Mouse (Mus musculus): ENCODE data around the gene Abhd16a. TPM values are rescaled to one million over a fixed set of nuclear protein-coding genes. Genes with fewer than 3 reads are reported as not detected.
A peak's percentile ranks its signal among the peaks of the same experiment; 100 is the strongest.

Abhd16a gene
- total RNA-seq, 1 experiment from 2014 or later, result 33.2 TPM

DNA sequence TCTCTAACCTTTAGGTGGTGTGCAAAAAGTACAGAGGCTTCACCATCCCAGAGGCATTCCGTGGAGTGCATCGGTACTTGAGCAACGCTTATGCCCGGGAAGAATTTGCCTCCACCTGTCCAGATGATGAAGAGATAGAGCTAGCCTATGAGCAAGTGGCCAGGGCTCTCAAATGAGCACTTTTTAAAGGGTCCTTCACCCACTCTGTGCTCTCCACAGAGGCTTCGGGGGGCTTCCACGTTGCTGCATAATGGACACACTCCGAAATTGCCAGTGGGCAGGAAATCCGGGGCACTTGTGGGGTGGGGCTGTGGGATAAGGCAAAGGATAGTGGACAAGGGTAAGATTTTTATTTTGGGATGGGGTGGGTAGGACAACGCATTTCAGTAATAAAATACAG lies 30.7 kb upstream of the Abhd16a start:
- ATAC-seq (ENCODE audit: extremely low read depth, insufficient number of reproducible peaks, low FRiP score, poor library complexity, severe bottlenecking), result no peak

DNA sequence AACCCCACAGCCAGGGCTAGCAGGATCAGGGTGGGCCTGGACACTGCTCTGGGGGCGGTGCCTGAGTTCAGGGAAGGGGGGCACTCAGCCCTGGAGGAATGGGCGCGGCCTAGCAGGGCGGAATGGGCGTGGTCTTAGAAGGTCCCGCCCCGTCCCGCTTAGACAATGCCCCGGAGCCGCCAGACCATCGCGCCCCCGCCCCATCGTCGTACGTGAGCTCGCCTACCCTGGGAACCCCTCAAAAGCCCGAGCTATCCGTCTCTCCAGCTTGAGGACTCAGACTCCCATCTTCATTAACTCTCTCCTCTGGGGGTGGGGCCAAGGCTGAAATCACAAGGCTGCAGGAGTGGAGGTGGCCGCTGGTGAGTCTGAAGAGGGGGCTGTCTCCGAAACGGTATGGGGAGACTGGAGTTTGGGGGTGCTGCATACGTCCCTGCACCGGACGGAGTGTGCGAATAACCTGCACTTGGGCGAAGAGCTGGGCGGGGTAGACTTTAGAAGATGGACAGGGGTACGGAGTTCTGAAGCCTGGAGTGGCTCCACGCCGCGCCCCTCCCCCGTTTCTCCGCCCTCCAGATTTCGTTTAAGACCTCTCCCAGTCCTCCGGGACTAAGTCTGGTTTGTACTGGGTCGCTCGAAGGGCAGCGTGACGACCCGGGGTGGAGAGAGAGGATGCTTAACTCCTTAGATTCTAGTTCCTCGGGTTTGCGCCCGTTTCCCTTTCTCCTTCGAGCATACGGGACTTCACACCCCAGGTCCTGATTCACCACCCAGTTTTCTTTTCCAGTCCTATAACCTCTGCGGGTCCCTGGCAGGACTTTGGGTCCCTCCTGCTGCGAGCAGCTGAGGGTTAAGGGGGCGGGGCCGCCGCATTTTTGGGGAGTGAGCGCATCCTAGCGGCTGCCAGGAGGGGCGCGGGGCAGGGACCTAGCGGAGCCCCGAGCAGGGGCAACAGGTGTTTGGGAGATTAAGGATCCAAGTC lies 29.9 kb upstream of the Abhd16a start, which contains the start of gene Ddah2:
Gene Ddah2, plus strand, starts transcription at position 125 of the 982 bp plus-strand sequence.
- peak; percentile 80 for ATAC-seq (ENCODE audit: extremely low read depth, insufficient number of reproducible peaks, low FRiP score, poor library complexity, severe bottlenecking)

DNA sequence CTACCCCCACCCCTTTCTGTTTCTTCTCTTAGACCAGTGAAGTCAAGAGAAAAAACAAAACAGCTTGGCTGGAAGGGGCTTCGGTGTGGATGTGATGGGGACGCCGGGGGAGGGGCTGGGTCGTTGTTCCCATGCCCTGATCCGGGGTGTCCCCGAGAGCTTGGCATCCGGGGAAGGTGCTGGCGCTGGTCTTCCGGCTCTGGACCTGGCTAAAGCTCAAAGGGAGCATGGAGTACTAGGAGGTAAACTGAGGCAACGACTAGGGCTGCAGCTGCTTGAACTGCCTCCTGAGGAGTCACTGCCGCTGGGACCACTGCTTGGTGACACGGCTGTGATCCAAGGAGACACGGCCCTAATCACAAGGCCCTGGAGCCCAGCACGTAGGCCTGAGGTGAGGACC lies 29.0 kb upstream of the Abhd16a start:
- ATAC-seq (ENCODE audit: extremely low read depth, insufficient number of reproducible peaks, low FRiP score, poor library complexity, severe bottlenecking), result no peak

DNA sequence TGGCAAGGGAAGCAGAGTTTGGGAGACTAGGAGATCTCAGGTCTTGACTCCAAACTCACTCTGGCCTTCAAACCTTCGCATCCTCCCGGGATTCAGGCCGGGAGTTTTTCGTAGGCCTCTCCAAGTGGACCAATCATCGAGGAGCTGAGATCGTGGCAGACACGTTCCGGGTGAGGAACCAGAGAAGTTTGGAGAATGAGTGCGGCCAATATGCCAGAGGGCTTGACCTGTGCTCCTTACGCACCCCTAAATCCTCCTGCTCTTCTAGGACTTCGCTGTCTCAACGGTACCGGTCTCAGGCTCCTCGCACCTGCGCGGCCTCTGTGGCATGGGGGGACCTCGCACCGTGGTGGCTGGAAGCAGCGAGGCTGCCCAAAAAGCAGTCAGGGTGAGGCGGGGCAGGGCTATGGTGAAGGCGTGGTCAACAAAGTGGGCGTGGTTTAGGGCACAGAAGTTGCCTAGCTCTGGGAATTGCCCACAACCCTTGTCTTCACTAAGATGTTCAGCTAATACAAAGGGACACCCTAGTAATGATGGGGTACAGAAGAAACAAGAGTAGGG lies 28.2 kb upstream of the Abhd16a start:
- ATAC-seq (ENCODE audit: extremely low read depth, insufficient number of reproducible peaks, low FRiP score, poor library complexity, severe bottlenecking), result no peak

DNA sequence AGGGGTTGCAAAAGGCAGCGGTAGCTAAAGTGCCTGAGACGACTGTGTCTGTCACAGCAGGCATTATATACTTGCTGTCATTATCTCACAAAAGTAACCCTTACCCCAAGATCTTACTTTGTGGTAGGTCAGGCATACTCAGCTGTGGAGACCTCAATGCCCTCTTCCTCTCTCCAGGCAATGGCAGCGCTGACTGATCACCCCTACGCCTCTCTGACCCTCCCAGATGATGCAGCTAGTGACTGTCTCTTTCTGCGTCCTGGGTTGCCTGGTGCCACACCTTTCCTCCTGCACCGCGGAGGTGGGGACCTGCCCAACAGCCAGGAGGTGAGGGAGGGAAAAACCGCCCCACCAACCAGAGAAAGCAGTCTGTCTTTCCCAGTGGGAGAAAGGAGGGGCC lies 27.8 kb upstream of the Abhd16a start:
- no peak for ATAC-seq (ENCODE audit: extremely low read depth, insufficient number of reproducible peaks, low FRiP score, poor library complexity, severe bottlenecking)

DNA sequence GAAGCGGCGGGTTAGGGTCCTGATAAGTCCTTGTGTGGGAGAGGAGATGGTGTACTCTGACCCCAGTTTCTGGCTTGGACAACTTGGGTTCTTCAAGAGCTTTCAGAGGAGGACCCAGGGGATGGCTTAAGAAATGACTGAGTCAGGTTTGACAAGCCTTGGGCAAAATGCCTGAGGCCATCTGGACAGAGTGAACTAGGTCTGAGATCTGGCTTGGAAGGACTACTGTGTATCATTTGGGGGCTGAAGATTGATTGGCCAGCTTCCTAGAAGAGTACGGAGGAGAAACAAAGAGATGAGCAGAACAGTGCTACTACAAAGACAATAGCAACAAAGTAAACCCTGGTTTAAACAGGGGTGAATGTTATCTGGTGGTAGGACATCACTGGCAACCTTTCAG lies 25.6 kb upstream of the Abhd16a start:
- no peak for ATAC-seq (ENCODE audit: extremely low read depth, insufficient number of reproducible peaks, low FRiP score, poor library complexity, severe bottlenecking)

DNA sequence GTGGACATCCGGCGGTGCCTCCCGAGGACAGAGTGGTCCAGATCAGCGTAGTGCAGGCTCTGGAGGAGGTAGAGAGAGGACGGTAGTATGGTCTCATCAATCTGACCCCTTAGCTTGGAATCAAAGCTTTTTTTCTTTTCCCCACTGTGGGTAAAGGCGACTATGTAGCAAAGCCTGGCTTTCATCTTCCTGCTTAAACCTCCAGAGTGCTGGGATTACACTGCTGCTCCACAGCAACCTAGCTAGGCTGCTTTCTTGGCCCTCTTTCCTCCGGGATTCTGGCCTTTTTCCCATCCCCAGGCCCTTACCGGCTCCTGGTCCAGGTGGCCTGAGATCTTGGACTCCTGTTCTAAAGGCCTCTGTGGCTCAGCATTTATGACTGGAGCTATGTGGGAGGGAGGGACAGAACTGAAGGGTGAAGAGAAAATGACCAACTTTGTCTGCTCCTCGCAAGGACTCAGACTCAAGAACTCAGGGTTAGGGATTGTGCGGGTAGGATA lies 24.6 kb upstream of the Abhd16a start:
- ATAC-seq (ENCODE audit: extremely low read depth, insufficient number of reproducible peaks, low FRiP score, poor library complexity, severe bottlenecking), result no peak

DNA sequence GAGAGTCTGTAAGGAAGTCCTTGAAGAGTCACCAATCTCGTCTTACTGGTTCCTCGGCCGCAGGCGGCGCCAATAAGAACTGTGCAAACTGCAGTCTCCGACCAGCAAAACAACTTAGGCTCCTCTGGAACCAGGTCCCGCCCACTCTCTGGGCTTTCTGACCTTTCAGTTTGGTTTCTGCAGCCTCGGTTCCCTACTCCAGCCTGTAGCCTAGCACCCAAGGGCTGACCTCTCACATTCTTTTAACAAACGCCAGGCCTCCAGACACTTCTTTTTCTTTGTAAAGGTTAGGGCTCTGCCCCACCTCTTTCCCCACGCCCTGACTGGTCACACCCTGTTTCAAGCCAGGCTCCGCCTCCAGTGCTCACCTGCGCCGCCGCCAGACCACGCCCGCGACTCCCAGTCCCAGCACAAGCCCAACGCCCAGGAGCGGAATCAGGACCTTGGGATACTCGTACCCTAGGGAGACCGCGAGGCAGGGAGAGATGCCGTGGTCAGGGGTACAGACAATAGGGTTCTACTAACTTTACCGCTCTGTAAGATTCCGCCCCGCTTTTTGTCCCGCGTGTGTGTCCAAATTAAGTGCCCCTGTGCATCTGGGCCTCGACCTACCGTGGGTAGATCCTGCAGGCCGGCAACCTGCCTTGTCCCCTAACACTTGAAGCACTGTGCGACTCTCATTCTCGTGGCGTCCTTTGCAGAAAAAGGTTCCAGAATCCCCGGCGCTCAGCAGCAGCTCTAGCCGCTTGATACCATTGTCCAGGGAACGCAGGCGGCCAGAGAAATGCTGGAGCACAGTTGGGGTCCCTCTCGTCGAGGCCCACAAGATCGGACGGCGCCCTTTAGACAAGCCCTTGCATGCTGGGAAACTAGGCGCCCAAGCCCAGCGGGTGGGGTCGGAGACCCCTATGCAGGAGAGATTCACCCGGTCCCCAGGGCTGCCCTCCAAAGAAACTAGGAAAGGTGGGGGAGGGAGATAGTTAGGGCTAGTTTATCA lies 23.8 kb upstream of the Abhd16a start, which contains the start of gene Ly6g6c:
Gene Ly6g6c, plus strand, starts transcription at position 438 of the 997 bp plus-strand sequence.
- ATAC-seq (ENCODE audit: extremely low read depth, insufficient number of reproducible peaks, low FRiP score, poor library complexity, severe bottlenecking), result no peak

DNA sequence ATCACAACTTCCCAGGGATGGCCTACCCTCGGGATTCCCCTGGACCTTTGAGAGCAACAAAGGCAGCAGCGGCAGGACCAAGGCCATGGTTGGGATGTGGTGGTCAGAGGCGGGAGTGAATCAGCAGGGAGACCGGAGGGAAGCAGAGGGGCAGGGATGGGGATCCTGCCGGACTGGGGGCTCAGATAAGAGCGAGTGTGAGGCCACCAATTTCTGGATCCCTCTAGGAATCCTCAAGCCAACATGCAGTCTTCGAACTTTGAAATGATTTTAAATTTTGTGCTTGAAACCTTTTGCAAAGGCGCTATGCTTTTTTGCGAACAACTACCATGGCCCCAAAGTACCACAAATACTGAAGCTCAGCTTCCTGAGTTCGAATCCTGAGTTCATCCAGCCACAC lies 23.0 kb upstream of the Abhd16a start, which contains the start of gene Mpig6b:
Gene Mpig6b, minus strand, starts transcription at position 101 of the 400 bp plus-strand sequence.
- ATAC-seq (ENCODE audit: extremely low read depth, insufficient number of reproducible peaks, low FRiP score, poor library complexity, severe bottlenecking), result no peak

DNA sequence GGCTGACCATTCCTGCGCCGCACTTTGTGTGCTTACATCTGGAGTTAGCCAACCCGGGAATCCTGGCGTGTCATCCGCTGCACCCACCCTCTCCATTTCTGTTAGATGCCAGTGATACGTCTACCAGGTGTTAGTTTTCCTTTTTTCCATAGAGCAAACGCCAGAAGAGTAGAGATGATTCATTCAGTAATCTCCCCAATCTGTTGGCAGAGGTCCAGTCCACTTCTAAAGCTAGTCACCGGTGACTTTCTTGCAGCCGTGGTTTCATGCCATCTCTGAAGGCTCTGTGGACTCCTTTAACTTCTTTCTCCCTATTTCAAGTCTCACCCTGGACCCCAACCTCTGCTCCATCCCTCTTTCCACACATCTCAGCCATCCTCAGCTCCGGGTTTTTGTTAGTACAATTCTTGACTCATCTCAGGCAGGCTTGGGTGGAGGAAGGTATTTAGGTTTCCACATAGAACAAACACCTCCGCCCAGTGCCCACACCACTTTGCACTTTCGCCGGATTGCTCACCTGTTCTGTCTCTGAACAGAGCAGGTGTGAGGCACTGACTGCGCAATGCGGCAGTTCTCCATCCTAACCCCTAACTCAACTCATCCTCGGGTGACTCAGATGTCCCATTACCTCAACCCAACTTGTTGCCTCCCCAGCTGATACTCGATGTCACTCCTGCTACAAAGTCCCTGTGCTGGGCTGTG lies 20.7 kb upstream of the Abhd16a start:
- ATAC-seq (ENCODE audit: extremely low read depth, insufficient number of reproducible peaks, low FRiP score, poor library complexity, severe bottlenecking), result no peak

DNA sequence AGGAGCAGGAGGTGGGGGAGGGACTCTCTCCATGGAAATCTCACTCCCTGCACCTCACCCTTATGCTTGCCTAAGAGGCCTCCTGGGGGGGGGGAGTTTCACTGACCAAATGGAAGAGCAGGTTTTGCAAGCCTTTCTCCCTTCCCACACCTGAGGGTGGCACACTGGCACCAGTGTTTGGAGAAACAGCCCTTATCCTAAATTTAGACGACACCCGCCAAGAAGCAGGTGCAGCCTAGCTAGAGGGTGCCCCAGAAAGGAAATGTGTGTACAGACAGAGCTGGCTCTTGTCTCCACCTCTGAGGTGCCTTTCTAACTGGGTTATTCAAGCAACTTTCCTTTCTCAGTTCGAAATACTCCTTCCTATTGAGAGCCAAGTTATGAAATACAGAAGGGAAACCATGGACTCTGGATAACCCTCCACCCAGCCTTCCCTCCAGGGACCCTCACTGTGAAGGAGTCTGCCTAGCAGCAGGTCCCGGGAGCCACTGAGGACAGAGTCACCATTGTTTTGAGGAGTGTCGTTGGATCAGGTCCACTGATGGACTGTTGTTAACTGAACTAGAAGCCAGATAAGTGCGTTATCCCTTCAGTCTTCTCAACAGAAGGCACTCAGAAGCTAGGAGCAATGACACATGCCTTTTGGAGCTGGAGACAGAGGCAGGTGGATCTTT lies 18.4 kb upstream of the Abhd16a start:
- no peak for ATAC-seq (ENCODE audit: extremely low read depth, insufficient number of reproducible peaks, low FRiP score, poor library complexity, severe bottlenecking)

DNA sequence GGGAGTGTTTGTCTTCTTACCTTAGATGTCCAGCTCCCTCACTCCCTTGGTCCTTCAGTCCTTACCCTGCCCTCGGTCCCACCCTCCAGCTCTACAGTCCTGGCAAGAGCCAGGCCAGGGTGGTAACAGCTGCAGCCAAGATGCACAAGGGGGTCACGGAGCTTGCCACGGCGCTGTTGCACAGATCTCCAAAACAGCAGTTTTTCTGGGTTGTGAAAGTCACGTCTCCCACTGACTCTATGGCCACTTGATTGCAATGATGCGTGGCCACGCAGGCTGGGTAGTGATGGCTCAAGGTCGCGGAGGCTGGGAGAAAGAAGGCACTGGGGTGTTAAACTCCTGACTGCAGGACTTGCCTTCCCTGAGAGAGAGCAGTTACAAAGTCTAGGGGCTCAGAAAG lies 17.6 kb upstream of the Abhd16a start:
- ATAC-seq (ENCODE audit: extremely low read depth, insufficient number of reproducible peaks, low FRiP score, poor library complexity, severe bottlenecking), result no peak

DNA sequence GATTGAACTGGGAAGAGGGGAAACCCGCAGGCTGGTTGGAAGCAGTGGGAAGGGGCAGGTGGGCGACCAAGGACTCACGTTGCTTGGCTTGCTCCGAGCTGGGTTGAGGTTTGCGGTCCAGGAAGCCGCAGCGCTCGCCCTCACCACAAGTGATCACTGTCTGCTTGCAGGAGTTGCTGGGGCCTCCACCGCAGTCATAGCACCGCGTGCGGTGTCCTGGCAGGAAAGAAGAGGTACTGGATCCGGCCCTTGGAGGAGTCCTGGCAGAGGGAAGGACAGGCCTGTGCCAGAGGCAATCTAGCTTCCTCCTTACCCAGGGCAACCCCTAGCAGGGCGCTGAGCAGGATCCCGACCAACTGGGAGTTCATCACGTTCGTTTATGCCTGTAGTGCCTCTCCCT lies 15.0 kb upstream of the Abhd16a start:
- ATAC-seq (ENCODE audit: extremely low read depth, insufficient number of reproducible peaks, low FRiP score, poor library complexity, severe bottlenecking), result no peak

DNA sequence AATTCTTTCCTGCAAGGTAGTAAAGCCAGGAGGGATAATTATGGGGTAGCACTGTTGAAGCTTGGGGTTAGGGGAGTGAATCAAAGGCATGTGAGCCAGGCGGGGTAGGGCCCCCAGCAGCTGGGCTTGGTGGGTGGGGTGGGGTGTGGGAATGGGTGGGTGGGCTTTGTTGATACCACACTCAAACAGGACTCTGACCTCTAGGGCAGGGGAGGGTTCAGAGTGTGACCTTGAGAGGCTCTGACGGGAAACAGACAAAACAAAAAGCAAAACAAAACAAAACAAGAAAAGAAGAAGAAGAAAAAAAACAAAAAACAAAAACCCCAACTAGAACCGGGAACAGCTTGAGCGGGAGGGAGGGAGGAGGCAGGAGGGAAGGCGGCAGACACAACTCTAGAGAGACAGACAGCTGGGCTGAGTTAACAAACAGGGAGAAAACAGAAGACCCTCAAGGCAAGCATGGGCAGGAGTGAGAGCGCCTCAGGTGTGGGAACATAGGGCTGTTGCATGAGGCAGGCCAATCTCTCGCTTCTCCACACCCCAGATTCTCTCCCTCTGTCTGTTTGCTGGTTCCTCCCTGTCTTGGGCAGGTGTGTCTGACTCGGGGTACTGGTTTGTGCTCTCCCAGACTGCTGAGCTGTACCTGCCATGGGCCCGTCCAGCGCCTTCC lies 12.4 kb upstream of the Abhd16a start, which contains the start of gene Ly6g6e:
Gene Ly6g6e, plus strand, starts transcription at position 396 of the 670 bp plus-strand sequence.
- ATAC-seq (ENCODE audit: extremely low read depth, insufficient number of reproducible peaks, low FRiP score, poor library complexity, severe bottlenecking), result no peak

DNA sequence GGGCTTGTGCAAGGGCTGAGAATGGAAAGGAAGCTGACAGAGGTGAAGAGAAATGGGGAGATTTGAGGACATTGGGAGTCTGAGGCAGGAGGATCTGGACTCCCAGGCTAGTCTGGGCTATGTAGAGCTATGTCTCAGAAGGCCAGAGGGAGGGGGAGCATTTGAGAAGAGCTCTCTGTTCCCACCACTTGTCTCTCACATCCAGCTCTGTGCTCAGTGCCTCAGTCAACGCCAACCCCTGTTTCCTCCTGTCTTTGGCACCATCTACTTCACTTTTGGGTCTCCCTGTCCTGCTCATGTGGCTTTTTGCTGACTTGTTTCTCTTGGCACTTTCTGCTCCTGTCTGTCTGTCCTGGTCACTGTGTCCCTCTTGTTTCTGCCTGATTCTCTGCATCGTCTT lies 11.8 kb upstream of the Abhd16a start:
- ATAC-seq (ENCODE audit: extremely low read depth, insufficient number of reproducible peaks, low FRiP score, poor library complexity, severe bottlenecking), result no peak

DNA sequence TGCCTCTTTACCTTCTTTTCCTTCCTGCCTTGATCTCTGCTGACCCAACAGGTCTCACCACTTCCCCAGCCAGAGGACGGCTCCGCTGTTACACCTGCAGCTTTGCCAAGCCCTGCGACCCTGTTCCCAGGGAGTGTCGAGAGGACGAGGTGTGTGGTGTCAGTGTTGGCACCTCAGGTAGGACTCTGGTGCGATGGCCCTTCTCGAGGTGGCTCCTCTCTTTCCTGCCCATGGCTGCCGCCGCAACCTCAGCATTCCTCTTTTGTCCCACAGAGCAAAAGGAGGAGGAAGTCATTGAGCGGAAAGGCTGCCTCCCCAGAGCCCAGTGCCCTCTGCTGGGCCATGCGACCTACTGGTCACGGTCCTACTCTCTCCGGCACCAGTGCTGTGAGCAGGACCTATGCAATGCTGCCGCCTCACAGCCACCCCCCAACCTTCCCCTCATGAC lies 11.3 kb upstream of the Abhd16a start, which contains the start of gene Ly6g6d:
Gene Ly6g6d, minus strand, starts transcription at position 280 of the 448 bp plus-strand sequence.
- peak; percentile 45 for ATAC-seq (ENCODE audit: extremely low read depth, insufficient number of reproducible peaks, low FRiP score, poor library complexity, severe bottlenecking)

DNA sequence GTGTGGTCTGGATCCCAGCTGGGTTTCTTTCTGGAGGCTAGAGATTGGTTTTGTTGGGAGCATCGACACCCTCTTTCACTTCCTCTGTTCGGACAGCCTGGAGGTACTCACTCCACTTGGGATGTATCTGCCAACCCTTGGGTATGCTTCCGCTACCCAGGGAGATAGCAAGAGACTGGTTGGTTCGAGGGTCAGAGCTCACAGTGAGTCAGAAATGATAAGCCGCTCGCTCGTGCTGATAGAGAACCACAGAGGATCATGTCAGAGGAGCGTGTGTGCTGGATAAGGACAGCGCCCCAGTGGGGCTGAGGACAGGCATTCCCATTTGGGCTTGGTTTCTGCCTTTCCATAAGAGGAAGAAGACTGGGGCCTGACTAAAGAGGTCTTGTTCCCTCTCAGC lies 9.3 kb upstream of the Abhd16a start:
- no peak for ATAC-seq (ENCODE audit: extremely low read depth, insufficient number of reproducible peaks, low FRiP score, poor library complexity, severe bottlenecking)

Measured in neutrophil, adult 5-6 weeks (primary cell).